Mouse (Mus musculus): ENCODE data around the gene Ccnt1. TPM values are rescaled to one million over a fixed set of nuclear protein-coding genes. Genes with fewer than 3 reads are reported as not detected.
A peak's percentile ranks its signal among the peaks of the same experiment; 100 is the strongest.

The Ccnt1 gene
- polyA plus RNA-seq, 1 experiment from 2014 or later = 56.0 TPM

DNA sequence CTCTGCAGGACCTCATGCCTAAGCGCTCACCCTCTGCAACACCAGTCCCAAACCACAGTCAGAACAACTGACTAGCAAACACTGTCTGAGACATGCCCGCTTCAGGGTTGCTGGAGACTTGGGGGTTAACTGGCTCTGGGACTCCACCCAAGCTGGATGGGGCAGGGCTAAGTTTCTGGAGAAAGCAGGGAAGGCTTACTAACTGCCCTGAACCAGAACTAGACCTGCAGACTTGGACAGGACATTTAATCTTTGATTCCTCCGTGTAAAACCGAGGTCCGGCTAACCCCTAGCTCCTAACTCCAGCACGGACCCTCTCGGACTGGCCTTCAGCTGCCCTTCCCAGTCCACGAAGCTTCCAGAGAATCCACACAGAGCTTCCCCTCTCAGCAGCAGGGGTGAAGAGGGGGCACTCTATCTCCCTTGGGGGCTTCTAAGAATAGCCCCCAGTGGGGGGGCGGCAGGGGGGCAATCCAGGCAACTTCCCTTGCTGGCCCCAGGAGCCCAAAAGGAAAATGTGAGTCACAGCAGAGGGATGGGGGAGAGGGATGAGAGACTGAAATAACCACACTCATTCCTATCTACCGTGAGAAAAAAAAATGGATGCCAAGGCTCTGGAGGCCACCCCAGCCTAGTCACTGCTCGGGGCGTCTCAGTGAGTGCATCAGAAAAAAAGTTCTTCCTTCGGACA, 31.6 kb upstream of the Ccnt1 start:
- Histone ChIP-seq H3K9me3 (ENCODE audit: control insufficient read depth, low read length) (no peaks in the 10 kb centered on the region), H3K4me1 (replicated peaks; ENCODE audit: control insufficient read depth, insufficient read depth, low read length) (peaks cover 55% of the 10 kb centered on the region), H3K27me3 (replicated peaks; ENCODE audit: control insufficient read depth, insufficient read depth, low read length) (no peaks in the 10 kb centered on the region), H3K4me3 (ENCODE audit: low read depth, low read length) (peak overlapping the region; percentile 31), H3K4me2 (peak overlapping the region; percentile 64), H3K36me3 (ENCODE audit: control insufficient read depth, insufficient read depth, low read length) (peaks cover 44% of the 10 kb centered on the region), H3K9ac (ENCODE audit: low read depth, low read length) (peak overlapping the region; percentile 58), H3K27ac (ENCODE audit: low read depth, low read length) (peak overlapping the region; percentile 70)
- ATAC-seq (replicated peaks; ENCODE audit: low FRiP score) = peak; percentile 67
- DNase-seq (ENCODE audit: low spot score) = no peak
- WGBS = 44% methylated on average over 13 of the region's 13 CpGs

DNA sequence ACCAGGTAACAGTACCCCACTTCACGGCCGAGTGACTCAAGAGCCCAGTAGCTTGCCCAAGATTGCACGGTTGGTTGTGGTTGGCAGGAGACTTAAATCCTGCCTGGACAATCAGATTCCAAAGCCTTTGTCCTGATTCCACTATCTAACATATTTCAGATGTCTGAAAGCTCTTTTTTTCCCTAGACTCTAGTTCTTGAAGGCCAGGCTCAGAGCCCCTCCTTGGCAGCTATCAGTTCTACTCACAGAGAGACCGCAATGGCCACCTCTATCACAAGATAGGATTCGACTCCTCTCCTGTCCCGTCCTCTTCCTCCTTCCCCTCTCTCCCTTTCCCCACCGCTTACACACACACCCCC, 31.1 kb upstream of the Ccnt1 start:
- H3K4me1 ChIP-seq (replicated peaks; ENCODE audit: control insufficient read depth, insufficient read depth, low read length) = peaks cover 50% of the 10 kb centered on the region
- H3K9me3 ChIP-seq (ENCODE audit: control insufficient read depth, low read length) = no peaks in the 10 kb centered on the region
- no peak for DNase-seq (ENCODE audit: low spot score)
- H3K27ac ChIP-seq (ENCODE audit: low read depth, low read length) = peak overlapping the region; percentile 70; the same call in 1 of the 2 replicates
- peak overlapping the region; percentile 31 for H3K4me3 ChIP-seq (ENCODE audit: low read depth, low read length)
- peak overlapping the region; percentile 64 for H3K4me2 ChIP-seq
- ATAC-seq (replicated peaks; ENCODE audit: low FRiP score) = peak; percentile 50; the same call in 1 of the 2 replicates
- WGBS = 56% methylated on average over 7 of the region's 7 CpGs
- H3K36me3 ChIP-seq (ENCODE audit: control insufficient read depth, insufficient read depth, low read length) = peaks cover 49% of the 10 kb centered on the region
- peak overlapping the region; percentile 58; the same call in 1 of the 2 replicates for H3K9ac ChIP-seq (ENCODE audit: low read depth, low read length)
- no peaks in the 10 kb centered on the region for H3K27me3 ChIP-seq (replicated peaks; ENCODE audit: control insufficient read depth, insufficient read depth, low read length)

DNA sequence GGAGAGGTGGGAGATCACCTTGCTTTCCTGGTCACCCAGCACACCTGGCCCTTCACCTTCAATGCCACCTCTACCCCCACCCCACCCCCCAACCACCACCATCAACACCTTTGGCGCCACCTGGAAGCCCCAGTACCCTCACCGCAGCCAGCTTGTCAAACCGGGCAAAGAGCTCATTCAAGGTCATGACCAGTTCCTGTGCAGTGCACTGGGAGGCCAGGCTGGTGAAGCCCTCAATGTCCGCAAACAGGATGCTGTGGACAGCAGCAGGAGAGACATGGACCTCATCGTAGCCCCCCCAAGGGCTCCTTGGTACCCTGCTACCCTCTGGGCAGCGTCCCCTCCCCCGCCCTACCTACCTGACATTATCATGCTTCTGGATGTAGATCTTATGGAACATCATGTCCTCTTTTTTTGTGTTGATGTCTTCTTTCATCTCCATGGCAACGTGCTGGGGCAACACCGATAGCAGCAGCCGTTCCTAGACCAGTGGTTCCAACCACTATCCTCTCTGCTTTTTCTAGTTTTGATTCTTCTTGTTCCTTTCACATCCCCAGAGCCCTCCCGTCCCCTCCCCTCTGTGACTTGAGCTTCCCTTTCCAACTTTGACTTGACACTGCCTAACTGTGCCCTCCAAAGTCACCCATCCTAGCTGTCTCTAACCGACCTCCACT, 29.4 kb upstream of the Ccnt1 start:
- H3K9ac ChIP-seq (ENCODE audit: low read depth, low read length) = no peak overlapping the region
- peaks cover 36% of the 10 kb centered on the region for H3K4me1 ChIP-seq (replicated peaks; ENCODE audit: control insufficient read depth, insufficient read depth, low read length)
- WGBS = 81% methylated on average over 12 of the region's 12 CpGs
- peaks cover 65% of the 10 kb centered on the region for H3K36me3 ChIP-seq (ENCODE audit: control insufficient read depth, insufficient read depth, low read length)
- H3K27me3 ChIP-seq (replicated peaks; ENCODE audit: control insufficient read depth, insufficient read depth, low read length) = no peaks in the 10 kb centered on the region
- ATAC-seq (replicated peaks; ENCODE audit: low FRiP score) (no peak), DNase-seq (ENCODE audit: low spot score) (no peak)
- no peak overlapping the region for H3K4me2 ChIP-seq
- no peak overlapping the region for H3K4me3 ChIP-seq (ENCODE audit: low read depth, low read length)
- H3K27ac ChIP-seq (ENCODE audit: low read depth, low read length) = no peak overlapping the region
- no peaks in the 10 kb centered on the region for H3K9me3 ChIP-seq (ENCODE audit: control insufficient read depth, low read length)

DNA sequence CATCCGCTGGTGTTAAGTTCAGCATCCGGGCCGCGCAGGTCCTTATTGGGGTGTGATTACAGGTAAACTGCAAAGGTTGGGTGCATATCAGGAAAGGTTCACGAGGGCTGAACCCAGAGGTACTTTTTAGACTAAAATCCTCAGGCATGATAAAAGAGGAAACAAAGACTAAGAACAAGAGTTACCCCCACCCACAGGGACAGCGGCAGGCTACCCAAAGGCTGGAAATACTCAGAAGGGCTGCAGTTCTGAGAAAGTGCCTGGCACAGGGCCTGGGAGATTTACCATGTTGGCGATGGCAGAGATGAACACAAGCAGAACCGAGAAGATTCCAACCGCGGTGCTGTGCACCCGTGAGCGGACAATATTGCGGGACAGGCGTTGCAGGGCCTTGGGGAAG, 25.9 kb upstream of the Ccnt1 start:
- Histone ChIP-seq H3K4me2 (no peak overlapping the region), H3K9ac (ENCODE audit: low read depth, low read length) (no peak overlapping the region), H3K27ac (ENCODE audit: low read depth, low read length) (no peak overlapping the region), H3K9me3 (ENCODE audit: control insufficient read depth, low read length) (no peaks in the 10 kb centered on the region), H3K36me3 (ENCODE audit: control insufficient read depth, insufficient read depth, low read length) (peaks cover 73% of the 10 kb centered on the region), H3K27me3 (replicated peaks; ENCODE audit: control insufficient read depth, insufficient read depth, low read length) (no peaks in the 10 kb centered on the region), H3K4me1 (replicated peaks; ENCODE audit: control insufficient read depth, insufficient read depth, low read length) (peaks cover 6% of the 10 kb centered on the region), H3K4me3 (ENCODE audit: low read depth, low read length) (no peak overlapping the region)
- no peak for DNase-seq (ENCODE audit: low spot score)
- 90% methylated on average over 14 of the region's 14 CpGs for WGBS
- ATAC-seq (replicated peaks; ENCODE audit: low FRiP score) = no peak

DNA sequence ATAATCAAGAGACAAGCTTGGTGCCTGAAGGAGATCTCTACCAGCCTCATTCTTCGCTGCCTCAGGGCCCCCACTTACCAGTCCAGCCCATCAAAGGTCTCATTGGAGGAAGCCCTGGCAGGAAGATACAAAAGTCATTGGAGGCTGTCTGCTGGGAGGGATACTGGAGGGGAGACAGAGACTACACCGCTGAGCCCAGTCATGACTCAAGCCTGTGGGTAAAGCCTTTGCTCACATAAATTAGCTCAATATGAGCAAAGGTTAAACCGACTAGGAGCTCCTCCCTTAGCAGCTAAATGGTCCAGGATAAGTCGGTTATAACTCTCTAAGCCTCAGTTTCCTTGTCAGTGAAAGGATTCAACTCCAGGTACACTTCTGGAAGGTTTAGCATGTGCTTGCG, 24.3 kb upstream of the Ccnt1 start:
- Histone ChIP-seq H3K36me3 (ENCODE audit: control insufficient read depth, insufficient read depth, low read length) (peaks cover 69% of the 10 kb centered on the region), H3K27ac (ENCODE audit: low read depth, low read length) (no peak overlapping the region), H3K4me2 (no peak overlapping the region), H3K4me3 (ENCODE audit: low read depth, low read length) (no peak overlapping the region), H3K27me3 (replicated peaks; ENCODE audit: control insufficient read depth, insufficient read depth, low read length) (no peaks in the 10 kb centered on the region), H3K9ac (ENCODE audit: low read depth, low read length) (no peak overlapping the region), H3K4me1 (replicated peaks; ENCODE audit: control insufficient read depth, insufficient read depth, low read length) (peaks cover 5% of the 10 kb centered on the region; the same call in 1 of the 2 replicates), H3K9me3 (ENCODE audit: control insufficient read depth, low read length) (no peaks in the 10 kb centered on the region)
- no peak for DNase-seq (ENCODE audit: low spot score)
- ATAC-seq (replicated peaks; ENCODE audit: low FRiP score) = no peak
- WGBS = 82% methylated on average over 5 of the region's 5 CpGs

DNA sequence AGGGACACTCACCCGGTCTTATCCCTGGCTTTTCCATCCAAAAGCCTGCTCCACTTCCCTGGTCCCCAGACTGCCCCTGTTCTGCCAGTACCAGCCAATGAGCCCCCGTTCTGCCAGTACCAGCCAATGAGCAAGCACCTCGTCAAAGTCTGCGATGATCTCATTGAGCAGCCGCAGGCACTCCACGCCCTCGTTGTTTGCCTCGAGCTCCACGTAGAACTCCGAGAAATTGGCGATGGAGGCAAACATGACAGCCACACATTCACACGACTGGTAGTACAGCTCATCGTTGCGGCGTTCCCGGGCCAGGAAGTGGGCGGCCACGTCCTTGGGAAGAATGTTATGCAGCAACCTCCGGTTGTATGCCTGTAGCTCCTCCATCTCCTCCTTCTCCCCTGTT, 23.5 kb upstream of the Ccnt1 start:
- H3K4me1 ChIP-seq (replicated peaks; ENCODE audit: control insufficient read depth, insufficient read depth, low read length) = peaks cover 6% of the 10 kb centered on the region; the same call in 1 of the 2 replicates
- H3K9ac ChIP-seq (ENCODE audit: low read depth, low read length) = no peak overlapping the region
- DNase-seq (ENCODE audit: low spot score) = no peak
- H3K27ac ChIP-seq (ENCODE audit: low read depth, low read length) = no peak overlapping the region
- peaks cover 62% of the 10 kb centered on the region for H3K36me3 ChIP-seq (ENCODE audit: control insufficient read depth, insufficient read depth, low read length)
- no peak overlapping the region for H3K4me2 ChIP-seq
- no peak for ATAC-seq (replicated peaks; ENCODE audit: low FRiP score)
- no peaks in the 10 kb centered on the region for H3K9me3 ChIP-seq (ENCODE audit: control insufficient read depth, low read length)
- 69% methylated on average over 19 of the region's 19 CpGs for WGBS
- H3K4me3 ChIP-seq (ENCODE audit: low read depth, low read length) = no peak overlapping the region
- no peaks in the 10 kb centered on the region for H3K27me3 ChIP-seq (replicated peaks; ENCODE audit: control insufficient read depth, insufficient read depth, low read length)

DNA sequence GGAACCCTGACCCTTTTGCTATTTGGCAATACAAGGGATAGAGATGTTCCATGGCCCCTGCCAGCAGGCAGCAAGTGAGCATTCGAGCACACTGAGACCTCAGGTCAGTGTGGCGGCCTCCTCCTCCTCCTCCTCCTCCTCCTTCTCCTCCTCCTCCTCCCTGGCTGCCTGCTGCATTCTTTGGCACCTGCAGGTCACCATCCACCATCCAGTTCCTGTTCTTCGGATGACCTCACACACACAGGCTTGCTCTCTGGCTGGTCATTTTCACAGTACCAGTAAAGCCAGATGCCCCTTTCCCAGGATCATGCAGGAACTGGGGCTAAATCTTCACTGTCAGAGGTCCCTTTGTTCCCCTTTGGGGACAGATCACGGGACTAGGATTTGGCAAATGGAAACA, 20.7 kb upstream of the Ccnt1 start:
- WGBS = 76% methylated on average over 4 of the region's 4 CpGs
- peaks cover 6% of the 10 kb centered on the region; the same call in 1 of the 2 replicates for H3K4me1 ChIP-seq (replicated peaks; ENCODE audit: control insufficient read depth, insufficient read depth, low read length)
- no peaks in the 10 kb centered on the region for H3K9me3 ChIP-seq (ENCODE audit: control insufficient read depth, low read length)
- H3K27me3 ChIP-seq (replicated peaks; ENCODE audit: control insufficient read depth, insufficient read depth, low read length) = no peaks in the 10 kb centered on the region
- H3K27ac ChIP-seq (ENCODE audit: low read depth, low read length) = no peak overlapping the region
- ATAC-seq (replicated peaks; ENCODE audit: low FRiP score) (no peak), DNase-seq (ENCODE audit: low spot score) (no peak)
- peaks cover 41% of the 10 kb centered on the region for H3K36me3 ChIP-seq (ENCODE audit: control insufficient read depth, insufficient read depth, low read length)
- no peak overlapping the region for H3K9ac ChIP-seq (ENCODE audit: low read depth, low read length)
- H3K4me3 ChIP-seq (ENCODE audit: low read depth, low read length) = no peak overlapping the region
- H3K4me2 ChIP-seq = no peak overlapping the region

DNA sequence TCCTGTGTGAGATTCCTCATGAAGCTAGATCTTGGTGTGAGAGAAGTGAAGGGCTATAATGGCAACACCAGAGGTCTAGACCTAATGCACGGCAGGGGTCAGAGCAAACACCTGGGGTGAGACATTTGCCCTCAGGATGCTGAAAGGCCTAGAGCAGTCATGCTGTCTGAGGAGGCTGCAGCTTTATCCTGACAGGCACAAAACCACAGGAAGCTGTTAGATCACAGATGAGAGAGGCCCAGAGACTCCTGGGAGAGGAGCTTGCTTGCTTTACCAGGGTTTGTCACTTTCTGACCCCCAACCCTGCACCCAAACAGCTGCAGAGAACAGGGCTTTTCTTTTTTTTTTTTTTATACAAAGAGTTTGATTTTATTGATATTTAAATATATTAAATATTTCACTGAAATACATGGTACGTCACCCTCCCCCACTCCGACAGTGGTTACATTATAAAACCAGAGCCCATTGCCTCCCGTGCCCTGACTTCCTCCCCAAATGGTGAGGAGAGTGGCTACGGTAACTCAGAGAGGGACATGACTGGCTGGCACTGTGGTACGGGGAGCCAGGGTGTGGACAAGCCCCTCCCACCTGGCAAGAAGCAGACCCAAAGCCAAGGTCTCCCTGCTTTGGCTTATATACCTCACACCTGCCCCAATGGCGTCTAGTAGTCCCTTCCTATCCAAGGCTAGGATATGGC, 19.1 kb upstream of the Ccnt1 start:
- Histone ChIP-seq H3K4me1 (replicated peaks; ENCODE audit: control insufficient read depth, insufficient read depth, low read length) (peaks cover 10% of the 10 kb centered on the region; the same call in 1 of the 2 replicates), H3K27me3 (replicated peaks; ENCODE audit: control insufficient read depth, insufficient read depth, low read length) (no peaks in the 10 kb centered on the region), H3K4me3 (ENCODE audit: low read depth, low read length) (no peak overlapping the region), H3K9me3 (ENCODE audit: control insufficient read depth, low read length) (no peaks in the 10 kb centered on the region), H3K36me3 (ENCODE audit: control insufficient read depth, insufficient read depth, low read length) (peaks cover 27% of the 10 kb centered on the region), H3K4me2 (peak overlapping the region; percentile 22; the same call in 1 of the 2 replicates), H3K9ac (ENCODE audit: low read depth, low read length) (no peak overlapping the region), H3K27ac (ENCODE audit: low read depth, low read length) (no peak overlapping the region)
- 34% methylated on average over 7 of the region's 7 CpGs for WGBS
- DNase-seq (ENCODE audit: low spot score) (no peak), ATAC-seq (replicated peaks; ENCODE audit: low FRiP score) (no peak)
